Mouse (Mus musculus): ENCODE results near the gene Drd4.

The Drd4 gene

GRCm38 (mm10) chr7:141292583-141293388, 980 bp downstream of the Drd4 start:
- DNase-seq (ENCODE audit: low spot score in 2 of 2), result peak in 1 of 2 experiments; percentile 22

GRCm38 (mm10) chr7:141293852-141294471, 2.2 kb downstream of the Drd4 start:
- peak in 1 of 2 experiments; percentile 19 for DNase-seq (ENCODE audit: low spot score in 2 of 2)

DNA sequence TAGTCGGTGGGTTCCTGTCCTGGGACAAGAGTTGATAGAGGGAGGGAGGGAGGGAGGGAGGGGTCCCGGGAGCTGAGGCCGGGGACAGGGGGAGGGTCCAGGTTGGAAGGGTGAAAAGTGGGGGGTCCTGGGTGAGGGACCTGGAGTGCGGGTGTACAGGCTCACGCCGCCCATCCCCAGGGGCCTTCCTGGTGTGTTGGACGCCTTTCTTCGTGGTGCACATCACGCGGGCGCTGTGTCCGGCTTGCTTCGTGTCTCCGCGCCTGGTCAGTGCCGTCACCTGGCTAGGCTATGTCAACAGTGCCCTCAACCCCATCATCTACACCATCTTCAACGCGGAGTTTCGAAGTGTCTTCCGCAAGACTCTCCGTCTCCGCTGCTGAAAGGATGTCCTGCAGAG, 2.7 kb downstream of the Drd4 start:
- no peak for DNase-seq (ENCODE audit: low spot score in 2 of 2)

DNA sequence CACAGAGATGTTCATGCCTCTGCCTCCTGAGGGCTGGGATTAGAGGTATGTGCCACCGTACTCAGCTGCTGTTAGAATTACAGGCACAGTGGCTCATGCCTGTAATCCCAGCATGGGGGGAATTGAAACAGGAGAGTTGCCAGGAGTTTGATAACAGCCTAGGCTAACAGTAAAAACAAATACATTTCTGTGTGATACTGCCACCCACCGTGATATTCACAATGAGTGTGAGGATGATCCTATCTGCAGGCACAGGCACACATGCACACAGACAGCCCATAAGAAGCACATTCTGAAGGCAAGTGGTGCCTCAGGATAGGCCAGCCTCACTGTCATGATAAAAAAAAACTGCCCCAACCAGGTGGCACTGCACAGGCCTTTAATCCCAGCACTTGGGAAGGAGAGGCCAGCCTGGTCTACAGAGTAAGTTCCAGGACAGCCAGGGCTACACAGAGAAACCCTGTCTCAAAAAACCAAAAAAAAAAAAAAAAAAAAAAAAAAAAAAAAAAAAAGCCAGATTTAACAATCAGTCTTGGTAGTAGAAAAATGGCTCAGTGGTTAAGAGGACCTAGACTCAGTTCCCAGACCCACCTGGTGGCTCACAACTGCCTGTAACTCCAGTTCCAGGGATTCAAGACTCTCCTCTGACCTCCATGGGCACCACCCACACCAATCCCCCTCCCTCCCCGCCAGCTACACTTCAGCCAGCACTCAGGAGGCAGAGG, 6.3 kb downstream of the Drd4 start:
- no peak for DNase-seq (ENCODE audit: low spot score in 2 of 2)

DNA sequence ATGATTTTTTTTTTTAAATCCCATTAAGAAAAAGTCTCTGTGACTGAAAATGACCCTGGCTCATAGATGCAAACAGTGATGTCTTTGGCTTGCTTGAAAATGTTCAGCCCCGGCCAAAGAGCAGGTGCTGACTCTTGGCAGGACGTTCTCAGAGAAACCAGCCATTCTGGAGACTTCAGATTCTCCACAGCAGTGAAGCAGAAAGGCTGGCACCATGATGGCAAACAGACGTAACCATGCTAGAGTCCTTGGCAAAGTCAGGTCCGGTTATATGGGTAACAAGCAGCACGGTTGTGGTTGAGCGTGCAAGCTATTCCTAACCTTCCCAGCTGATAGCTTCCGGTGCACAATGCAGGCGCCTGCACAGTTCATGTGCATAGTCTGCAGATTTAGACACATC, 7.4 kb downstream of the Drd4 start:
- no peak for DNase-seq (ENCODE audit: low spot score in 2 of 2)

- DNase-seq (ENCODE audit: low spot score in 2 of 2), result no peak
Observed at GRCm38 (mm10) chr7:141301386-141301785, 9.6 kb downstream of the Drd4 start.

DNA sequence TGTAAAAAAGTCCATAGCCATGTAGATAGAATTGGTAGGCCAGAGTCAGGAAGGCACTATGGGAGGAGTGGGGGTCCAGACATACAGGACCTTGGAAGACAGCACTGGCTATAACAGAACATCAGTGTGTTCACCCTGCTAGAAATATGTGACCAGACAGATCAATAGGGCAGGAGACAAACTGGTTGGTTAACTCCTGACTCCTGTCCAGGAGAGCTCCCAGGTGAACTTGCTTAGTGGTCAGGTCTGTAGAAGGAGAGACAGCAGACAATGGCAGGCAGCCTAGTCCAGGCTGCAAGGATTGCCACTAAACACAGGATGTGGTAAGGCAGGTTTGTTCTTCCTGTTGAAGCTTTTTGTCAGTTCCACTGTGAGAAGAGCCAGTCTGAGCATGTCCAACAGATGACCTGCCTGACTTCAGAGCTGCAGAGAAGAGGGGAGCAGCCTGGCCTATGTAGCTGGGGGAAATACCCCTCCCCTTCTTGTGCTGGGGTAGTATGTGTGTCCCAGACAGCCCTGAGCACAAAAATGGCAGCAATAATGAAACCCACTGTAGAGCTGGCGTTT, 11.0 kb downstream of the Drd4 start:
- DNase-seq (ENCODE audit: low spot score in 2 of 2), result no peak

DNA sequence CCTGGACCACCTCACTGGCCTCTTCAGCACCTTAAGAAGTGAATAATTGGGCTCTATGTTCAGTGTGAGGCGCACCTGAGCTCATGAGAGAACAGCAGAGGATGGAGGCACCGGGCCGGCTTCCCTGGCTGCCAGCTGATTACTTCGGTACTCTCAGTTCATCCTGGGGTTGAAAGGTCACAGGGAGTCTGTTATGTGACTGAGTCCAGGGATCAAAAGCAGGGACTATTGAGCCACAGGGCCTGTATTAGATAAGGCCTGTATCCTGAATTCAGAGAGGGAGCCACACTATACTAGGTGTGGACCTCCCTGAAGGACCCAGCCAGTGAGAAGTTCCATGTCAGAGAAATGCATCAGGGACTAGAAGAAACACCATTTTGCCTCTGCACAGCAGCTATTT, 12.7 kb downstream of the Drd4 start:
- no peak for DNase-seq (ENCODE audit: low spot score in 2 of 2)

DNA sequence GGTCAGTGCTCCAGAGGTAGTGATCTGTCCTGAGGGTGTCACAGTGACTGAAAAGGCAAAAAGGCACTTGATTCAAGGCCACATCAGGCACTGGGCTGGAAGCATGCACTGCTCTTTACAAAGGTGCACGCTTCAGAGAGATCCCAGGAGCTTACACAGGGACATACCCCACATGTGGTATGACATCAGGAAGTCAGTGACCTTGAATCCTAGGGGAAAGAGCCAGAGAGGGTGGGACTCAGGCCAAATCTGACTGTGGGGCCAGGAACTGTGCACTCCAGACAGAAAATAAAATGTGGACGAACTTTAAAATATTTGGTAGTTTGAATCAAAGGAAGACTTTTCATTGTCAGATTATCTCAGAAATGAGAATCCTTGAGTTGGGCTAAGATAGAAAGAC, 22.6 kb downstream of the Drd4 start:
- DNase-seq (ENCODE audit: low spot score in 2 of 2), result no peak

DNA sequence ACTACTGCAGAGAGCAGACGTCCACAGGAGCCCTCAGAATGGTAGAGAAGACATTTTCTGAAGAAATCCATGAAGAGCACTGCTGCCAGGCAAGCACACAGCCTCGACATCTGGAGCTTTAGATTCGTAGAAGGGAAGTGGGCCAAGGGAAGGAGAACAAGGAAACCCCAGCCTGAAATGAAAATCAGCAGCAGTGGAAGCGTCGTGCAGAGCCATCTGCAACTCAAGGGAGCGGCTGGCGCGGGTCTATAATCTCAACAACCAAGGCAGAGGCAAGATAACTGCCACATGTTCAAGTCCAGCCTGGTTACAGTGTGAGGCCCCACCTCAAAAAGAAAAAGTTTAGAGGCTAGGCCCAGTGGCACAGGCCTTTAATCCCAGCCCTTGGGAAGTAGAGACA, 23.3 kb downstream of the Drd4 start:
- DNase-seq (ENCODE audit: low spot score in 2 of 2), result no peak

- peak; percentile 62 to 64 for DNase-seq (ENCODE audit: low spot score in 2 of 2)
Observed at GRCm38 (mm10) chr7:141315974-141316373, 24.2 kb downstream of the Drd4 start.

DNA sequence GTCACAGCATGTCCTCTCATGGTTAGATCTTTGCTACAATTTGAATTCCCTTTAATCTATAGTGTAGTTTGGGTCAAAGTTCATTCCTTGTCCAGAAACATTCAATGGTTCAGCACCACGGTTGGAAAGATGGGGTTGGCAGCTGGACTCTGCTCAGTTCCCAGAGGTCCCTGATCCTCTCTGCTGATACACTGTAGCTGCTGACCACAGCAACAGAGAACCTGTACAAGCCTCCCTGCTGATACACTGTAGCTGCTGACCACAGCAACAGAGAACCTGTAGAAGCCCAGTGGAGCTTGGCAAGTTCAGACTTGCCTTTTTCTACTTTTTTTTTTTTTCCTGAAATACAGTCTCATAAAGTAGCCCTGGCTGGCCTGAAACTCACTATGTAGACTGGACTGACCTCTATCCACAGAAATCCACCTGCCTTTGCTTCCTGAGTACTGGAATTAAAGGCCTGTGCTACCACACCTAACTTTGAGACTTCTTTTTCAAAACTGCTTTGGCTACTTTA, 25.9 kb downstream of the Drd4 start:
- no peak for DNase-seq (ENCODE audit: low spot score in 2 of 2)

DNA sequence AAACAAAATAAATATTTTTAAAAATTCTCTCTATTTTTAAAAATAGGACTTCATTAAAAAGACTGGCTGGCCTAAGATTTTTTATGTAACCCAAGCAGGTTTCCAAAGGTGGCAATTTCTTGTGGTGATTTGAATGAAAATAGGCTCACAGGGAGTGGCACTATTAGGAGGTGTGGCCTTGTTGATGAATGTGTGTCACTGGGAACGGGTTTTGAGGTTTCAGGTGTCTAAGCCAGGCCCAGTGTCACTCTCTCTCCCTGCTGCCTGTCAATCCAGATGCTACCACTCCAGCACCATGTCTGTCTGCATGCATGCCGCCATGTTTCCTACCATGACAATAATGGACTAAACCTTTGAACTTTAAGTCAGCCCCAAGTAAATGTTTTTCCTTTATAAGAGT, 27.6 kb downstream of the Drd4 start:
- DNase-seq (ENCODE audit: low spot score in 2 of 2), result no peak

DNA sequence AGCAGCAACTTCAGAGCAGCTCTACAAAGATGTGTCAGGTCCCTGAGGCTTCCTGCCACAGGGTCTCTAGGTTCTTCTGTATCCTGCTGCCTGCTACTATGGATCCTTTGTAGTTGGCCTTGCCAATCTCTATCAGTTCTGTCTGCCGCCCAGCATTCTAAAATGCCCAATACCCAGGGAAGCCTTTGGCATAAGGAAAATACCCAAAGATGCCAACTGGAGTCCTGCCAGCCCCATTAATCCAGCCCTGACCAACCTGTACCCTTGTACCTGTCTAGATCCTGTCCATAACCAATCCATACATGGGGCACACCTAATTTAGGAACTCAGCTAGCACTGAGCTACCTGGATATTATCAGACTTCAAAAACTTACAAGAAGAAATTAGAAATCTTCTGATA, 32.9 kb downstream of the Drd4 start:
- no peak for DNase-seq (ENCODE audit: low spot score in 2 of 2)

- peak; percentile 10 to 29 for DNase-seq (ENCODE audit: low spot score in 2 of 2)
Observed at GRCm38 (mm10) chr7:141326546-141327446, 35.0 kb downstream of the Drd4 start.

DNA sequence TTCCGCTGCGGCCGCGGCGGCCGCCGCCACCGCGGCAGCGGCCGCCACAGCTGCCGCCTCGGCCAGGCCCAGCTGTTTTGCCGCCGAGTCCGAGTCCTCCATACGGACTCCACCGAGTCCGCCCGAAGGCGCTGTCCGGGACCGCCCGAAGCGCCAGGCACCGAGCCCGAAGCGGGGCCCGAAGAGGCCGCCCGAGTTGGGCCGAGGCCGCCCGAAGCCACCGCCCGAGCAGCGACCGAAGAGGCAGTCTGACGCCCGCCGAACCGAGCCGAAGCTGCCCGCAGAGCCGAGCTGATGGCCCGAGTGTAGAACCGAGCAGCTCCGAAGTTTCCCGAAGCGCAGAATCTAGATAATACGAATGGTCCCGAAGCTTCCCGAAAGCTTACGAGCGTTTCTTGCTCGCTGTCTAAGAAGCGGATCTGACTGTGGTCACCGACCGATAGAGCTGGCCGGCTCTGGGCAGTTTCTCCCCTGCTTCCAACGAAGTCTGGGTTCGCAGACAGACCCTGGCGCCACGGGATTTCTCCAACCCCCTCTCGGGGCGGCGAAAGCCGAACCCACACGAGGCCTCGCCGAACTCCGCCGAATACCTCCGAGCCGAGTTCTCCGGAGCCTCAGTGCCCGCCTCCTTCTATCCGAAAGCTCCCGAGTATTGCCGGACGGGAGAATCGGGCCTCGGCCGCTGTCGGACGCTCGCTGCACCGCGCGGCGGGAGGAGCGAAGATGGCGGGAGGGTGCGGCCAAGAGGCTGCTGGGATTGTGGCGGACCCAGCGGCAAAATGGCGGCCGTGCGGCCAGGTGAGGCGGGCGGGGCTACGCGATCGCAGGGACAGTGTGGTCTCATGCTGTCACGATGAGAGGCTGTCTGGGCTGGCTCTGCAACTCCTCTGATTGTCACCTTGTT, 35.9 kb downstream of the Drd4 start, which contains the start of the genes Deaf1 and Tmem80:
Gene Deaf1, minus strand, starts transcription at position 222 of the 904 bp plus-strand sequence.
Gene Tmem80, plus strand, starts transcription at position 271 of the 904 bp plus-strand sequence.
- peak; percentile 100 for DNase-seq (ENCODE audit: low spot score in 2 of 2)

DNA sequence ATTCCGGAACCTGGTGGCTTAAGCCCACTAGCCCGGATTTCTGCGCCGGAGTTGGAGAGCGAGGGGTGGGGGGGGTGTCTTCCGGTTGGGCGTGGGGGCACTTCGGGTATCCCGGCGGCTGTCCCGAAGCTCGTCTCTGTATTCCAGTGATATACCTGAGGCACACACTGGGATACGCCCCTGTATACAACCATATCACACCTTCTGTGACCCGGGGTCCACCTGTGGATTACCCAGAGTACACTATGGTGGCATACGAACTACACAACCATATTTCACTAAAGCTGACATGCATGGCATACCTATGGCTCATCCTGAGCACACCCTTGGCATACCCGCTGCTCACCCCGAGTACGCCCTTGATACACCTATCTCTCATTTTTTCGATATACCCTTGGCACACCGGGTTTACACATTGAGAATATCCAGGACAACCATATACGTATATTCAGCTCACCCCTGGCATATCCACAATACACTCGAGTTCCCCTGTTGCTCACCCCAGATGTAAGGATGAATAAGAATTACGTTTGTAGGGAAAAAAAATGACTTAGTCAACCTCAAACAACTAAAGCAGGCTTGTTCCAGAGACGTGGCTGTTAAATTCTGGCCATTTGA, 36.7 kb downstream of the Drd4 start:
- no peak for DNase-seq (ENCODE audit: low spot score in 2 of 2)

- no peak for DNase-seq (ENCODE audit: low spot score in 2 of 2)
Observed at GRCm38 (mm10) chr7:141330706-141331105, 38.9 kb downstream of the Drd4 start.

- no peak for DNase-seq (ENCODE audit: low spot score in 2 of 2)
Observed at GRCm38 (mm10) chr7:141331990-141332389, 40.2 kb downstream of the Drd4 start.
